Mouse (Mus musculus): ENCODE measurements around the gene Pcp4l1. TPM values are rescaled to one million over a fixed set of nuclear protein-coding genes. Genes with fewer than 3 reads are reported as not detected.
A peak's percentile ranks its signal among the peaks of the same experiment; 100 is the strongest.
"Not testable (repeated sequence)": the region's sequence is repeated elsewhere in the genome, so short reads cannot be mapped to it uniquely, and the experiment has no call there.

Pcp4l1 gene
- total RNA-seq, 2 experiments from 2014 or later: 253 to 281 TPM

DNA sequence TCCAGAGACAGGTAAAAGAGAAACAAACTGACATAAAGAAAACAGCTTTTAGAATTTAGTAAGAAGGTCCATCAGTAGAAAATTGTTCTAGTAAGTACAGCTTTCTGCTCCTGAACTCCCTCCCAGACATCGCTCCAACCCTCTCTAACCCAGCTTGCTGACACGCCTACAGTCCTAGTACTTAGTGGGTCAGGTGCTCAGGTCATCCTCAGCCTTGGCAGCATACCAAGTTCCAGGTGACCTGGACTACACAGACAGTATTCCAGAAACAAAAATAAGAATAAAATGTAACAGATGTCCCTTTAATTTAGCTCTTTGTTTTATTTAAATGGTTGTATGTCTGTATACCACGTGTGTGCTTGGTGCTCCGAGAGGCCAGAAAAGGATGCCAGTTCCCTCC is 44.1 kb downstream of the Pcp4l1 start:
- DNase-seq (ENCODE audit: low spot score): no peak
- intact Hi-C loops (cut with DNase I): loop anchor here (5.0 kb wide), 1 partner anchor 35 kb away; no protein-coding TSS in a partner anchor

DNA sequence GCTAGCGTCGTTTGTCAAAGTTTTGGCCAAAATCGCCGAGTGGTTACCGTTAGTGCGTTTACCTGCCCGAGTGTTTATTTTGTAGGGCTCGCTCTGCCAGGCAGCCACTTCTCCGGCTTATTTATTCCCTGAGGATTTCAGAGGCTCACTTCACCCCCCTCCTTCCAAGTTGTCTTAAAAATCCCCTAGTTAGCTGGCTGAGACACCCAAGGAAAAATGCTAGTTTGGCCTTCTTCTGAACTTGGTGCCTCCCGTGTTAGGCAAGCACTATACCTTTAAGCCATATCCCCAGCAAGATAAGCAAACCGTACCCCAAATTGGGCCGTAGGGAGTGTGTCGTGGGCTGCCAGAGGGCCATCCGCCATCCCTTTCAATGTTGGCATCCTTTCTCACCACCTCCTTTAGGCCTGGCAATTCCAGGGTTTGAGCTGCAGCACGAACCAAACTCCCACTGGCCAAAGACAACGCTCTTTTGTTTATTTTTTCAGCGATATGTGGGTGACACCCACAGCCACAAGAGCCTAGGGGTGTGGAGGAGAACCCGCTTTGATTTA is 45.2 kb downstream of the Pcp4l1 start:
- no peak for DNase-seq (ENCODE audit: low spot score)
- intact Hi-C loops (cut with DNase I): loop anchor here (5.0 kb wide), 1 partner anchor 34 kb away; no protein-coding TSS in a partner anchor

DNA sequence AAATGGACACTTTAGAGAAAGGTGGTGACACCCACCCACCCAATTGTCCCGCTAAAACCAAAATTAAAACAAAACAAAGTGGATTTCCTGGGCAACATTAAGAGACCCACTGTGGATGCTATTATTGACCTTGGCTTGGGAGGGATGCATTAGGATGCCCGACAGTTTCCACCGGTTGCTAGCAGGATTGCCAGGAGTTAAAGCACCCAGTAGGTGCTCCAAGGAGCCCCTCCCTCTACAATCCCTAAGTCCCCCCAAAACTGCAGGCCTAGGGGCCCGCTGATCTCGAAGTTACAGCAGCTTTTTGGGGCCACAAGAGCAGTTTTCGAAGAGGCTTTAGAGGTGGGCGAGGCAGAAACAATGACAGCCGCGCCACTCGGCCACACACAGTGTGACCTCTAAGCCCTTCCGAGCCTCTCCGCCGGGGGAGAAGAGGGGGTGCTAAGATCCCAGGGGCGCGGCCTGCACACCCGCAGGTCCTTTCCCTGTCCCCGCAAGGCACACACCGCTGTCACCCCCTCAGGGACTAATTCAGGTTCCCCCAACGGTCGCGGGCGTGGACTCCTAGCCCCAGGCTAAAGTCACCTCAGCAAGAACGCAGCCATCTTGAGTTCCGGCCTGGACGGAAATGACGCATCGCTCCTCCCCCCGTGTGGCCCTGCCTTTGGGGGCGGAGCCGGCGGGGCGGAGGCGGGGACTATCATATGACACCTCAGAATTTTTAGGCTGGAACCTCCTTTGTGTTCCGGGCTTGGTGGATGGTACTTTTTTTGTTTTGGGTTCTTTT is 45.9 kb downstream of the Pcp4l1 start, which contains the start of the genes Sdhc and Mpz:
Gene Sdhc (minus strand): TSS at position 630 of the 787 bp plus-strand sequence.
Gene Mpz (plus strand): TSS at position 738 of the 787 bp plus-strand sequence.
- DNase-seq (ENCODE audit: low spot score): peak; percentile 92
- intact Hi-C loops (cut with DNase I): loop anchor here (5.0 kb wide), 1 partner anchor 33 kb away; no protein-coding TSS in a partner anchor

DNA sequence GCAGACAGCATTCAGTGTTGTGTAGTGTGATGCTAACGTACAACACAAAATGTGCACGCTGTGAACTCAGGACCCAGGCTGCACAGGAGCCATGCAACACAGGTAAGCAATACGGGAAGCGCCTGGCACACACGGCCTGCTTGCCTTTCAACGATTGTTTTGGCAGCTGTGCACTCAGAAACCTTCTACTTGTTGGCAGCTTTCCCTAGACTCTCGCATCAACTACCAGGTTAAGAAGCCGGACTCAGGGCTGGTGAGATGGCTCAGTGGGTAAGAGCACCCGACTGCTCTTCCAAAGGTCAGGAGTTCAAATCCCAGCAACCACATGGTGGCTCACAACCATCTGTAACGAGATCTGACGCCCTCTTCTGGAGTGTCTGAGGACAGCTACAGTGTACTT is 53.1 kb downstream of the Pcp4l1 start:
- intact Hi-C loops (cut with DNase I); DNase-seq (ENCODE audit: low spot score): not testable (repeated sequence)

DNA sequence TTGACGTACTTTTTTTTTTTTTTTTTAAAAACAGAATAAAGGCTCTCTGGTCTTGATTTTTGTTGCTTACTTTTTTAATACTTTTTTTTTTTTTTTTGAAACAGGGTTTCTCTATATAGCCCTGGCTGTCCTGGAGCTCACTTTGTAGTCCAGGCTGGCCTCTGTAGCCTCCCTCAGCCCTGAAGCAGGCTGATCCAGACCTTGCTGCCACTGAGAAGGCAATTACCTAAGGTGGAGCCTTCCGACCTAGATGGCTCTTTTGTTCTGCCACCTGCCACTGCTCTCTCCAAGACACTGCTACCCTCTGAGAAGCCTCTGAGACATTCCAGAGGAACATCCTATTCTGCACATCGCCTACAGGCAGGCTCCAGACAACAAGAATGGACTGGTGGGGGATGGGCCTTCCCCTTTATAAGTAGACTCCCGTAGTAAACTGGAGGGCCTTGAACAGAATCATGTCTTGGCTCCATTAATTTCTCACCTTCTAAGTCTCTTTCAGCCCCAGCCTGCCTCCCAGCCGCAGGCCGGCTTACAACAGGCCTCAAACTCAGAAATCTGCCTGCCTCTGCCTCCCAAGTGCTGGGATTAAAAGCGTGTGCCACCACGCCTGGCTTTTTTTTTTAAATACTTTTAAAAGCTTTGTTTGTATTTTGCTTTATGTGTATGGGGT is 58.4 kb downstream of the Pcp4l1 start:
- DNase-seq (ENCODE audit: low spot score); intact Hi-C loops (cut with DNase I): not testable (repeated sequence)

DNA sequence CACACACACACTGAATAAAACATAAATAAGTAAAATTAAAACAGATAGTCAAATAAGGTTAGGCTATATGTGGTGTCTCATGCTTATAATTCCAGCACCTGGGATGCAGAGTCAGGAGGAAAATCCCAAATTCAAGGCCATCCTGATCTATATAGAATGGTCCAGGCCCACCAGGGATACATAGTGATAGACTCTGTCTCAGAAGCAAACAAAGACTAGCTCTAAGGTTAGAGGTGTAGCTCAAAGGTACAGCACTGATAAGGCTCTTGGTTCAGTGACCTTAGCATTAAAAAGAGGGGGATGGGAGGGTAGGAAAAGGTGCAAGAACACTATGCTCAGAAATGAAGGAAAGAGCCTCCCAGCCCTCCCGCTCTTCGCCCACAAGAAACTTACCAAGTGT is 60.5 kb downstream of the Pcp4l1 start:
- no peak for DNase-seq (ENCODE audit: low spot score)
- intact Hi-C loops (cut with DNase I): no loop called here

DNA sequence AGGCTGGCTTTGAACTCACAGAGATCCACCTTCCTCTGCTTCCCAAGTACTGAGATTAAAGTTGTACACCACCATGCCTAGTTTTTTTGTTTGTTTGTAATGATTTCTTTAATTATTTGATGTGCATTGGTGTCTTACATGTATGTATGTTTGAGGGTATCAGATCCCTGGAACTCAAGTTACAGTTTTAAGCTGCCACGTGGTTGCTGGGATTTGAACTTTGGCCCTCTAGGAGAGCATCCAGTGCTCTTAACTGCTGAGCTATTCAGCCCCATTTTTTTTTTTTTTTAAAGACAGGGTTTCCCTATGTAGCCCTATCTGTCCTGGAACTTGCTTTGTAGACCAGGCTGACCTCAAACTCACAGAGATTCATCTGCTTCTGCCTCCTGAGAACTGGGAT is 65.1 kb downstream of the Pcp4l1 start:
- intact Hi-C loops (cut with DNase I): no loop called here
- no peak for DNase-seq (ENCODE audit: low spot score)

DNA sequence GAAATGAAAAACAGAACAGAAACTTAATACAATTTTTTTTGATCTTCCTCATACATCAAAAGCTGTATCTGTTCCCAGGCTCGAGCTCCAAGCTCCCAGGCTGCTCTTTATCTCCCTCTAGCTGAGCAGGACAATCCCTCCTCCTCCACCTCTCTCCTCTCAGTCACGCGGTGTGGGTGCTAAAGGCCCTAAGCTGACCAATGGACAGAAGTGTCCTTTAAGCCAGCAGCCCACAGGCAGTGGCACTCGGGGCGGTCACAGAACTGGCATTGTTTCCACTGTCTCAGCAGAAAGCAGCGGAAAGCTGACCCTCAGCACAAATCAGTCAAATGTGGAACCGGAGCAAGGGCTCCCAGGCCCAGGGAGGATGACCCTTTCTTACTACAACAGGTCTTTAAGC is 66.8 kb downstream of the Pcp4l1 start:
- intact Hi-C loops (cut with DNase I): no loop called here
- peak; percentile 31 for DNase-seq (ENCODE audit: low spot score)

DNA sequence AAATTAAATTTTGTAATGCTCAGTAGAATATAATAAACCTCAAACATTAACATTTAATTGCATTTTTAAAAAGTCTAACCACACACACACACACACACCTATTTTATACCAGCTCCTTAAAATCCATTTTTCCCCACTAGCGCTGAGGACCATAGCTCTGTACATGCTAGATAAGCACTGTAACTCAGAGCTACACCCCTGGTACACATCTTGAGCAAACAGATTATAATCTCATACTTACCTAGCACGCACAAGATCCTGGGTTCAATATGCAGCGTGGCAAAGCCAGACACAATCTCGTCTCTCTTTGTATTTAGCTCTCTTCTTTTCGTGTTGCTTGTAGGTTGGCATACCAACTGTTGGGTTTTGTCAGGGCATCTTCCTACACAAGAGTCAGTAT is 71.7 kb downstream of the Pcp4l1 start:
- no peak for DNase-seq (ENCODE audit: low spot score)
- intact Hi-C loops (cut with DNase I): no loop called here

Other genes starting within 250 kb of the Pcp4l1 start
- gene Fcgr2b, start 219.7 kb downstream of the Pcp4l1 start, total RNA-seq (2021): 1 to 10 TPM; 6.9 to 7.1 TPM
- under 1 TPM; 0.34 to 0.52 TPM for gene Fcgr4, start 177.3 kb downstream of the Pcp4l1 start, total RNA-seq (2021)
- gene Fcgr3, start 131.3 kb downstream of the Pcp4l1 start, total RNA-seq (2021): 10 to 100 TPM; 12.5 to 15.6 TPM
- gene Cfap126, start 82.3 kb downstream of the Pcp4l1 start, total RNA-seq (2021): 1 to 10 TPM in 1 of 2 experiments, under 1 TPM in 1; 0.34 to 1.1 TPM
- gene Sdhc, start 45.7 kb downstream of the Pcp4l1 start, total RNA-seq (2021): 1,000 to 10,000 TPM; 1,121 to 1,186 TPM
- 1 to 10 TPM in 1 of 2 experiments, under 1 TPM in 1; 0.29 to 6.7 TPM for gene Mpz, start 45.6 kb downstream of the Pcp4l1 start, total RNA-seq (2021)
- not detected for gene Nr1i3, start 17.7 kb upstream of the Pcp4l1 start, total RNA-seq (2021)
- 100 to 1,000 TPM in 1 of 2 experiments, 10 to 100 TPM in 1; 88.9 to 101 TPM for gene Tomm40l, start 26.2 kb upstream of the Pcp4l1 start, total RNA-seq (2021)
- gene Apoa2, start 28.8 kb upstream of the Pcp4l1 start, total RNA-seq (2021): 1 to 10 TPM; 2.9 to 3.0 TPM
- gene Fcer1g, start 38.1 kb upstream of the Pcp4l1 start, total RNA-seq (2021): 10 to 100 TPM; 11.0 to 12.9 TPM
- gene Adamts4, start 54.2 kb upstream of the Pcp4l1 start, total RNA-seq (2021): 1 to 10 TPM in 1 of 2 experiments, under 1 TPM in 1; 0.49 to 2.0 TPM
- 1,000 to 10,000 TPM; 1,437 to 1,441 TPM for gene Ndufs2, start 55.1 kb upstream of the Pcp4l1 start, total RNA-seq (2021)
- 10 to 100 TPM; 16.4 to 17.8 TPM for gene B4galt3, start 74.1 kb upstream of the Pcp4l1 start, total RNA-seq (2021)
- gene Ppox, start 84.9 kb upstream of the Pcp4l1 start, total RNA-seq (2021): 10 to 100 TPM; 13.4 to 13.7 TPM
- gene Usp21, start 91.7 kb upstream of the Pcp4l1 start, total RNA-seq (2021): 10 to 100 TPM; 19.7 to 21.3 TPM
- 10 to 100 TPM; 80.7 to 81.5 TPM for gene Ufc1, start 98.8 kb upstream of the Pcp4l1 start, total RNA-seq (2021)
- gene Dedd, start 132.9 kb upstream of the Pcp4l1 start, total RNA-seq (2021): 10 to 100 TPM; 21.9 to 22.2 TPM
- 10 to 100 TPM; 26.1 to 29.9 TPM for gene Nit1, start 149.4 kb upstream of the Pcp4l1 start, total RNA-seq (2021)
- 10 to 100 TPM; 74.3 to 84.4 TPM for gene Pfdn2, start 149.4 kb upstream of the Pcp4l1 start, total RNA-seq (2021)
- gene Klhdc9, start 164.5 kb upstream of the Pcp4l1 start, total RNA-seq (2021): not detected
- gene Nectin4, start 173.8 kb upstream of the Pcp4l1 start, total RNA-seq (2021): under 1 TPM; 0.21 to 0.42 TPM
- 1 to 10 TPM; 2.7 TPM for gene Arhgap30, start 192.7 kb upstream of the Pcp4l1 start, total RNA-seq (2021)
- 10 to 100 TPM; 38.7 to 42.6 TPM for gene Usf1, start 215.0 kb upstream of the Pcp4l1 start, total RNA-seq (2021)
- 1 to 10 TPM; 1.2 to 1.6 TPM for gene Tstd1, start 222.6 kb upstream of the Pcp4l1 start, total RNA-seq (2021)
- 10 to 100 TPM; 37.1 to 38.9 TPM for gene F11r, start 241.3 kb upstream of the Pcp4l1 start, total RNA-seq (2021)